Comparison of ENCODE assay signal across 26 mouse cellular contexts in genomic region chr5:73092236-73092635, GRCm38 (mm10).
DNase-seq lines count a peak whose midpoint lies in the region; ATAC-seq lines count a peak whose summit lies in the region.
"Had no signal": no experiment of that assay in that cellular context is flagged by ENCODE, and none has a peak within 500 bp of the region (broad histone marks: within the 10 kb centered on the region; RNA-seq: fewer than 3 reads in every experiment).

No protein-coding gene starts in this region.

- no peaks in the 10 kb centered on the region for H3K9me3 ChIP-seq in neural tube, embryonic 15.5 days (replicated peaks)
- H3K9me3 ChIP-seq in limb, embryonic 10.5 days (replicated peaks): no peaks in the 10 kb centered on the region
- H3K9me3 ChIP-seq: embryonic facial prominence, embryonic 12.5 days; embryonic facial prominence, embryonic 15.5 days; forebrain, embryonic 15.5 days; heart, embryonic 10.5 days; heart, embryonic 13.5 days; hindbrain, embryonic 12.5 days; hindbrain, embryonic 15.5 days; intestine, embryonic 15.5 days had no signal

- H3K36me3 ChIP-seq in neural tube, embryonic 15.5 days: peaks cover 73% of the 10 kb centered on the region
- H3K36me3 ChIP-seq in limb, embryonic 10.5 days: peaks cover 68% of the 10 kb centered on the region

- no peak overlapping the region for H3K4me3 ChIP-seq in neural tube, embryonic 15.5 days (replicated peaks)
- no peak overlapping the region for H3K4me3 ChIP-seq in limb, embryonic 10.5 days
- H3K4me3 ChIP-seq: embryonic facial prominence, embryonic 12.5 days; embryonic facial prominence, embryonic 15.5 days; forebrain, embryonic 15.5 days; heart, adult 2 months; heart, embryonic 10.5 days; heart, embryonic 13.5 days; hindbrain, embryonic 12.5 days; hindbrain, embryonic 15.5 days; intestine, embryonic 15.5 days had no signal

- ATAC-seq in neural tube, embryonic 15.5 days (ENCODE audit: low FRiP score): no peak
- ATAC-seq: forebrain, embryonic 15.5 days; intestine, embryonic 15.5 days; Patski had no signal

- no peak overlapping the region for H3K27ac ChIP-seq in neural tube, embryonic 15.5 days (replicated peaks)
- H3K27ac ChIP-seq in limb, embryonic 10.5 days: no peak overlapping the region
- H3K27ac ChIP-seq: embryonic facial prominence, embryonic 12.5 days; embryonic facial prominence, embryonic 15.5 days; forebrain, embryonic 15.5 days; heart, adult 2 months; heart, embryonic 10.5 days; heart, embryonic 13.5 days; hindbrain, embryonic 12.5 days; hindbrain, embryonic 15.5 days; intestine, embryonic 15.5 days had no signal

- peak; percentile 25 for DNase-seq in neural tube, embryonic 10.5 days (ENCODE audit: extremely low spot score, low spot score)
- peak; percentile 13 for DNase-seq in embryo, embryonic 9.5 days (ENCODE audit: extremely low spot score)
- peak; percentile 52 for DNase-seq in limb, embryonic 10.5 days (ENCODE audit: low spot score)
- peak; percentile 61 for DNase-seq in mesoderm, embryonic 11.5 days (ENCODE audit: low read depth, low spot score)
- DNase-seq in right cerebral cortex, postnatal 25 days: no peak
- no peak for DNase-seq in Muller cell, postnatal 12 days (ENCODE audit: inconsistent ontology term)
- DNase-seq in retina, postnatal 1 day: no peak
- DNase-seq: adrenal gland, adult 2 months; adrenal gland, postnatal 14 days; cerebellum, adult 11 months; cerebellum, adult 2 months; cerebellum, adult 9-11 months; cerebellum, postnatal 25 days; gastrocnemius, postnatal 10 days; gastrocnemius, postnatal 36 days; heart, adult 2 months had no signal

- H3K4me2 ChIP-seq in neural tube, embryonic 15.5 days: no peak overlapping the region
- H3K4me2 ChIP-seq: embryonic facial prominence, embryonic 12.5 days; embryonic facial prominence, embryonic 15.5 days; forebrain, embryonic 15.5 days; heart, embryonic 13.5 days; hindbrain, embryonic 12.5 days; hindbrain, embryonic 15.5 days; intestine, embryonic 15.5 days had no signal

- no peak overlapping the region for H3K9ac ChIP-seq in neural tube, embryonic 15.5 days (replicated peaks)
- H3K9ac ChIP-seq: embryonic facial prominence, embryonic 12.5 days; embryonic facial prominence, embryonic 15.5 days; forebrain, embryonic 15.5 days; heart, embryonic 13.5 days; hindbrain, embryonic 12.5 days; hindbrain, embryonic 15.5 days; intestine, embryonic 15.5 days had no signal

- H3K27me3 ChIP-seq in neural tube, embryonic 15.5 days (replicated peaks): no peaks in the 10 kb centered on the region
- no peaks in the 10 kb centered on the region for H3K27me3 ChIP-seq in limb, embryonic 10.5 days (ENCODE audit: low read depth, poor library complexity, severe bottlenecking)
- H3K27me3 ChIP-seq: embryonic facial prominence, embryonic 12.5 days; embryonic facial prominence, embryonic 15.5 days; forebrain, embryonic 15.5 days; heart, embryonic 13.5 days; hindbrain, embryonic 12.5 days; hindbrain, embryonic 15.5 days; intestine, embryonic 15.5 days; Patski had no signal

- 79% methylated on average over 8 of the region's 8 CpGs for WGBS in neural tube, embryonic 15.5 days
- WGBS in limb, embryonic 10.5 days: 24% methylated on average over 8 of the region's 8 CpGs

- no peaks in the 10 kb centered on the region for H3K4me1 ChIP-seq in neural tube, embryonic 15.5 days
- H3K4me1 ChIP-seq in limb, embryonic 10.5 days: peaks cover 36% of the 10 kb centered on the region
- H3K4me1 ChIP-seq: embryonic facial prominence, embryonic 12.5 days; embryonic facial prominence, embryonic 15.5 days; forebrain, embryonic 15.5 days; heart, embryonic 10.5 days; heart, embryonic 13.5 days; hindbrain, embryonic 12.5 days; hindbrain, embryonic 15.5 days; intestine, embryonic 15.5 days had no signal

Comparison
In these comparisons a context has a peak if more than half of its experiments do, and no peak if none do; other contexts are left out.
1. DNase-seq: peak in neural tube, embryonic 10.5 days (single experiment), embryo, embryonic 9.5 days (single experiment), limb, embryonic 10.5 days (single experiment) and mesoderm, embryonic 11.5 days (single experiment); none in right cerebral cortex, postnatal 25 days (single experiment), Muller cell, postnatal 12 days (single experiment) and retina, postnatal 1 day (single experiment).